8 mouse cellular contexts compared by ENCODE assay signal in the genomic region with DNA sequence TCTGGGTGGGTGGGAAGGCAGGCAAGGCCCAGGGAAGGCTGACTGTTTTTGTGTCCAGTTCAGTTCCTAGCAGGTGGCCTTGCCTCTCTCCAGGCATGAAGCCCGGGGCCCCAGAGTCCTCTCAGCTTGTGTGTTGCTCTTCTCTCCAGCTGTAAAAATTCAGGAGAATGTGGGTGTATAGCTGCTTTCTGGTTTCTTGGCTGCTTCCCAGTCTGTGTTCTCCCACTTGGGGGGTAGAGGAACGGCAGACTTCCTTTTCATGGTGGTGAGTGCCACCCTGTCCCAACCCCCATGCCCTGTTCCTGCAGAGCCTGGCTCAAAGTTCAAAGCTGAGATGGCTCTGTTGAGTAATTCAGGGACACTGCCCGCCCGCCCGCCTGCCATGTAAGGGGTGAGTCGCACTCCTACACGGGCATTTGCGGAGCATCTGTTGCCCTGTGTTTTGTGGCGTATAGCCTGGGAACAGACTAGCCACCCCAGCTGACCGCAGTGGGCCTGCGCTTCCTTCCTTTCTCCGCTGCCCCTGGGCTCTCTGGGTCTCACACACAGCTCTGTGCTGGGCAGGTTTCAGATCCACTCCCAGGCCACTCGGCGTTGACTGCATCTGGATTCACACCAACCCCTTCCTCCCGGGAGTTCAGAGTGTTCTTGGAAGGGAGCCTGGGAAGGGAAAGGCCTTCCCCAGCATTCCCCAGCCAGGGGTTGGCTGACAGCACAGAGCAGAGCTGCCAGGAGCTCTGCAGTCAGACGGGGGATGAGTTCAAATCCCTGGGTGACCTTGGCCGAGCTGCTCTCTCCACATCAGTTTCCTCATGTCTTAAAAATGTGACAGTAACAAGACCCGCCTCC. TPM values are rescaled to one million over a fixed set of nuclear protein-coding genes. Genes with fewer than 3 reads are reported as not detected.
A peak's percentile ranks its signal among the peaks of the same experiment; 100 is the strongest.
DNase-seq lines count a peak whose midpoint lies in the region; ATAC-seq and TF ChIP-seq lines count a peak whose summit lies in the region.

No protein-coding gene starts in this region.

- no peaks in the 10 kb centered on the region for H3K36me3 ChIP-seq in forebrain, embryonic 16.5 days (ENCODE audit: control insufficient read depth, insufficient read depth)
- no peaks in the 10 kb centered on the region for H3K36me3 ChIP-seq in liver, postnatal 0 days (replicated peaks; ENCODE audit: insufficient read depth, low read length)
- no peaks in the 10 kb centered on the region for H3K36me3 ChIP-seq in neural tube, embryonic 15.5 days

- TF ChIP-seq CTCF in layer of hippocampus, adult 2 months (conservative IDR thresholded peaks at IDR 0.05) = no peak
- TF ChIP-seq CTCF in liver, postnatal 0 days (IDR thresholded peaks at IDR 0.05; ENCODE audit: low read depth) = no peak

- H3K9ac ChIP-seq in forebrain, embryonic 16.5 days (replicated peaks; ENCODE audit: low read depth, low read length) = peak overlapping the region; percentile 36; the same call in 1 of the 2 replicates
- H3K9ac ChIP-seq in liver, postnatal 0 days (replicated peaks) = peak overlapping the region; percentile 26; the same call in 1 of the 2 replicates
- H3K9ac ChIP-seq in neural tube, embryonic 15.5 days (replicated peaks) = 0 out of 2 replicates have a peak overlapping the region, but pooled peaks have one; percentile 14

- peak; percentile 98 for DNase-seq in 3T3-L1 (ENCODE audit: low read depth, low spot score)
- DNase-seq in adrenal gland, postnatal 14 days = peak; percentile 91
- DNase-seq in heart, postnatal 36 days = peak; percentile 90 to 93
- DNase-seq in layer of hippocampus, adult 2 months (ENCODE audit: low spot score in 2 of 2) = peak; percentile 66 to 81
- peak; percentile 65 for DNase-seq in liver, postnatal 0 days
- no peak for DNase-seq in thymus, postnatal 0 days (ENCODE audit: low spot score)

- H3K4me3 ChIP-seq in forebrain, embryonic 16.5 days (replicated peaks; ENCODE audit: low read length) = no peak overlapping the region
- peak overlapping the region; percentile 3; the same call in 1 of the 2 replicates for H3K4me3 ChIP-seq in layer of hippocampus, adult 2 months
- H3K4me3 ChIP-seq in liver, postnatal 0 days (ENCODE audit: low read depth, low read length) = peak overlapping the region; percentile 19
- no peak overlapping the region for H3K4me3 ChIP-seq in neural tube, embryonic 15.5 days (replicated peaks)

- peak overlapping the region; percentile 46 for H3K4me2 ChIP-seq in forebrain, embryonic 16.5 days (ENCODE audit: low read length)
- peak overlapping the region; percentile 60 for H3K4me2 ChIP-seq in liver, postnatal 0 days (ENCODE audit: low read depth, low read length)
- peak overlapping the region; percentile 49 for H3K4me2 ChIP-seq in neural tube, embryonic 15.5 days

- H3K27me3 ChIP-seq in forebrain, embryonic 16.5 days (replicated peaks; ENCODE audit: control insufficient read depth, insufficient read depth, low read length) = no peaks in the 10 kb centered on the region
- no peaks in the 10 kb centered on the region for H3K27me3 ChIP-seq in liver, postnatal 0 days (ENCODE audit: insufficient read depth, low read length)
- no peaks in the 10 kb centered on the region for H3K27me3 ChIP-seq in neural tube, embryonic 15.5 days (replicated peaks)

- peak; percentile 41 for ATAC-seq in forebrain, embryonic 16.5 days
- peak; percentile 92 for ATAC-seq in liver, postnatal 0 days
- ATAC-seq in neural tube, embryonic 15.5 days (ENCODE audit: low FRiP score) = peak; percentile 65

- H3K4me1 ChIP-seq in forebrain, embryonic 16.5 days (replicated peaks; ENCODE audit: control insufficient read depth, insufficient read depth, low read length) = peaks cover 37% of the 10 kb centered on the region
- peaks cover 33% of the 10 kb centered on the region for H3K4me1 ChIP-seq in liver, postnatal 0 days (ENCODE audit: insufficient read depth)
- H3K4me1 ChIP-seq in neural tube, embryonic 15.5 days = peaks cover 39% of the 10 kb centered on the region

- intact Hi-C loops in heart, postnatal 36 days (cut with DNase I) = loop anchor here (1.0 to 2.0 kb wide), 2 partner anchors 28 to 39 kb away; no protein-coding TSS in a partner anchor

- H3K9me3 ChIP-seq in forebrain, embryonic 16.5 days (ENCODE audit: control insufficient read depth, low read length) = no peaks in the 10 kb centered on the region
- no peaks in the 10 kb centered on the region for H3K9me3 ChIP-seq in liver, postnatal 0 days (ENCODE audit: low read length)
- no peaks in the 10 kb centered on the region for H3K9me3 ChIP-seq in neural tube, embryonic 15.5 days (replicated peaks)

- peak overlapping the region; percentile 83 for H3K27ac ChIP-seq in forebrain, embryonic 16.5 days (ENCODE audit: low read length)
- peak overlapping the region; percentile 92 for H3K27ac ChIP-seq in layer of hippocampus, adult 2 months
- H3K27ac ChIP-seq in liver, postnatal 0 days (ENCODE audit: low read depth) = peak overlapping the region; percentile 91
- H3K27ac ChIP-seq in neural tube, embryonic 15.5 days (replicated peaks) = peak overlapping the region; percentile 87

- TF ChIP-seq EP300 in liver, postnatal 0 days (IDR thresholded peaks at IDR 0.05; ENCODE audit: low read depth) = no peak

- WGBS in forebrain, embryonic 16.5 days = 30% methylated on average over 18 of the region's 18 CpGs
- WGBS in liver, postnatal 0 days (ENCODE audit: insufficient replicate concordance) = 18% methylated on average over 18 of the region's 18 CpGs
- 23% methylated on average over 18 of the region's 18 CpGs for WGBS in neural tube, embryonic 15.5 days

RNA-seq across cellular contexts. Expression of a gene that starts 41.1 kb away (rescaled TPM):
- 86.3 and 94.8 TPM in 2 replicates for total RNA-seq in adrenal gland, postnatal 14 days (2021)
- polyA plus RNA-seq in forebrain, embryonic 16.5 days (2015; fragmentation: Nextera tagmentation; extraction: Ambion mirVana) = 93.7 and 97.7 TPM in 2 replicates
- 10 to 100 TPM; 46.8 to 49.4 TPM for total RNA-seq in heart, postnatal 36 days (2021)
- 100 to 1,000 TPM; 254 to 256 TPM for total RNA-seq in layer of hippocampus, adult 2 months (2021)
- 27.2 and 32.2 TPM in 2 replicates for polyA plus RNA-seq in liver, postnatal 0 days (2015; fragmentation: Nextera tagmentation; extraction: Ambion mirVana)
- 80.6 and 94.2 TPM in 2 replicates for polyA plus RNA-seq in neural tube, embryonic 15.5 days (2015; fragmentation: Nextera tagmentation; extraction: Ambion mirVana)
- polyA plus RNA-seq in thymus, postnatal 0 days (2015; fragmentation: Nextera tagmentation; extraction: Ambion mirVana) = 148 and 160 TPM in 2 replicates

RNA-seq across cellular contexts. Expression of a gene that starts 52.1 kb away (rescaled TPM):
- total RNA-seq in adrenal gland, postnatal 14 days (2021) = not detected in 2 replicates
- 0.58 and 0.60 TPM in 2 replicates for polyA plus RNA-seq in forebrain, embryonic 16.5 days (2015; fragmentation: Nextera tagmentation; extraction: Ambion mirVana)
- total RNA-seq in heart, postnatal 36 days (2021) = not detected
- 1 to 10 TPM; 1.7 to 2.4 TPM for total RNA-seq in layer of hippocampus, adult 2 months (2021)
- polyA plus RNA-seq in liver, postnatal 0 days (2015; fragmentation: Nextera tagmentation; extraction: Ambion mirVana) = not detected in 2 replicates
- 3.3 and 4.0 TPM in 2 replicates for polyA plus RNA-seq in neural tube, embryonic 15.5 days (2015; fragmentation: Nextera tagmentation; extraction: Ambion mirVana)
- 0.44 and 0.52 TPM in 2 replicates for polyA plus RNA-seq in thymus, postnatal 0 days (2015; fragmentation: Nextera tagmentation; extraction: Ambion mirVana)

Comparison
In these comparisons a context has a peak if more than half of its experiments do, and no peak if none do; other contexts are left out.
1. ATAC-seq: peak in every context shown above with its lines; median percentile 92 in liver, postnatal 0 days; 65 in neural tube, embryonic 15.5 days; 41 in forebrain, embryonic 16.5 days.
2. H3K4me3 ChIP-seq: peak in layer of hippocampus, adult 2 months (single experiment) and liver, postnatal 0 days (single experiment); none in forebrain, embryonic 16.5 days (single experiment) and neural tube, embryonic 15.5 days (single experiment).
3. Peak in every context shown above with its lines, with median percentiles within 50 percentile points of each other: H3K27ac ChIP-seq, H3K4me2 ChIP-seq and H3K9ac ChIP-seq.